Mouse (Mus musculus) layer of hippocampus, adult 9-10 months (tissue): ENCODE data around the gene Trim46.

Experiments used
- DNase-seq: peaks from one replicate; pipeline ENCODE4 v3.0.0; 2022; ENCODE audit warnings: low spot score

Trim46 gene

DNA sequence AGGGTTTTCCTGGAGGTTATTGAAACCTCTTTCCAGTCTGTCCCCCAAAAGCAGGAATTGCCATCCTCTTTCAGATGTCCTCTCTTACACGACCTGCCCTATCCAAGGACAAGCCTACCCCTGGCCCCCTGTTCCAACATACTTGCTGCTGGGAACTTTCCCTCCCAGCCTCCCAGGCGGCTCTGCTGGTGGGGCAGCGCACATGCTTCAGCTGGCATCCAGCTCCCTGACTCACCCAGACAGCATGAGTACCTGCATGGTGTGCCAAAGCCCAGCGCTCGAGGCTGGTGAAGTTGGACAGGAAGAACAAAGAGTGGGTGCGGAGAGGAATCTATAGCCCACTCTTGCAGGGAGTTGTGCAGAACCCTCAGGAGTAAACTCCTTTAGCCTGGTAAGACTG is 24.8 kb upstream of the Trim46 start:
- DNase-seq: no peak

DNA sequence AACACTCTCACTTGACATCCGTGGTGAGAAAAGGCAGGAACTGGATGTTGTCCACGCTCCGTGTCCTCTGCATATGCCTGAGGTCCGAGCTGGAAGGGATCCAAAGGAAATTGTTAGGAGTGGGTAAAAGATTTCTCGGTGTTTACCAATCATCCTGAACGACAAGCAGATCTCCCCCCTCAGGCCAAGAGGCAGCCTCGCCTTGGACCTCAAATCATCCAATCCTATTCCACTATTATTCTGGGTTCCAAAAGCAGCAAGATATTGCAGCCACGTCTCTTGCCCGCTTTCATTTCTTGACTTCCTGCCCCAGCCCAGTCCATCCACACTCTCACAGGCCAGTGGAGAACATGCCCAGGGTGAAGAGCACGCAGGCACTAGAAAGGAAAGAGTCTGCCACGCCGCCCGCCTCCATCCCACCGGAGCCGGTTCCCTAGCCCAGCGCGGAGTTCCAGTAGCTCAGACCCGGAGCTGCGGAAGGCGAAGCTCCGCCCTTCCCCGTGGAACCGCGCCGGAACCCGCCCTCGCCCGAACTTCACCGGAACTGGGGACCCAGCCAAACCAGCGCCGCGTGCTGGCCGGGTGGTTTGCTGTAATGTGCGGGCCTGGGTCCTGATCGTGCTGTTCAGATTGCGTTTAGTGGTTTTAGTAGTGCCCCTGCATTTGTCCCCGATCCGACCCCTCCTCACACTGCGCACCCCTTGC is 24.1 kb upstream of the Trim46 start, which contains the start of gene Slc50a1:
TSS of gene Slc50a1 (minus strand) at position 520 of the 705 bp plus-strand sequence.
- DNase-seq: no peak

DNA sequence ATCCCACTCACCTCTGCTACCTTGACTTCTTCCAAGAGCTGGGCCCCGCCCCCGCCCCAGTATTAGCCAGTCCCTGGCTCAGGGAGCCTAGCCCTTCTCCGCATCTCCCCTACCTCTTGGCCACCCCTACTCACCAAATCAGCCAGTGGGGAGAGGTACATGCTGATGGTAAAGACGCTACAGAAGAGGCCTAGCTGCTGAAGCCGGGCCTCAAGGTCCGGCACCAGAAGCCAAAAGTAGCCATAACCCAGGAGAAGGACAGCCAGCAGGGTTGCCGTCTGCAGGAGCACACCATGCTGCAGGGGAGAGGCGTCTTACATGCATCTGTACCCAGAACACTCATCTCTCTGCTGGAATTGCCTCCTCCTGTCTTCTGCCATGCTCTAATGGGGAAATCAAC is 22.8 kb upstream of the Trim46 start:
- no peak for DNase-seq

DNA sequence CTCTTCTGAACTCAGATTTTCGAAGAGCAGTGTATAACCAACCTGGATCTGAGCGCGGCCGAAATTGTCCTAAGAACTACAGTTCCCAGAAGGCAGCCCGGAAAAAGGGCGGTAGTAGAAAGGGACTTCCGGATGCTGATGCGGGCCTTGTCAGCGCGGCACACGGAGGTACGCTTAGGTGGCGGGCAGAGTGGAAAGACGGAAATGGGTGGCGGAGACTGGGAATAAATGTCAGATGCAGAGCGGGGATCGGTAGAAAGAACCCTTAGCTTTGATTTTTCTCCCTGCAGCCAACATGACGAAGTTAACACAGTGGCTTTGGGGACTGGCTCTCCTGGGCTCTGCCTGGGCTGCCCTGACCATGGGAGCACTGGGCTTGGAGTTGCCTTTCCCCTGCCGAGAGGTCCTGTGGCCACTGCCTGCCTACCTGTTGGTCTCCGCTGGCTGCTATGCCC is 20.4 kb upstream of the Trim46 start:
- no peak for DNase-seq

DNA sequence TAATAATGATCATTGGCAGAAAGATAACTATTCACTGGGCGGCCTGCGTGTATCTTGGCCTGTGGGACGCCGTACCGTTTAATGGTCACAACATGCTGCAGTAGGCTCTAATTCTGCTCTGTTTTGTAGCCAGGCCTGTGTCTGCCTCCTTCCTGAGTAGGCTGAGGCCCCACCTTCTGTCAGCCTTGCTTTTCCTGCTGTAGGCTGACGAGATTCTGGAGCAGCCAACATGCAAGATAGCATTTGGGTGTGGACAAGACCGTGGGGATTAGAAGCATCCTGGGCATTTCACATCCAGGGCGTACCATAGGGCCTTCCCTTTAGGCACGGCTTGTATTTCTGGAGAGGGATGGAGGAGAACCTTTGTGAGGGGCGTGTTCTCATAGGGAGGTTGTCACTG is 16.3 kb upstream of the Trim46 start:
- DNase-seq: no peak

DNA sequence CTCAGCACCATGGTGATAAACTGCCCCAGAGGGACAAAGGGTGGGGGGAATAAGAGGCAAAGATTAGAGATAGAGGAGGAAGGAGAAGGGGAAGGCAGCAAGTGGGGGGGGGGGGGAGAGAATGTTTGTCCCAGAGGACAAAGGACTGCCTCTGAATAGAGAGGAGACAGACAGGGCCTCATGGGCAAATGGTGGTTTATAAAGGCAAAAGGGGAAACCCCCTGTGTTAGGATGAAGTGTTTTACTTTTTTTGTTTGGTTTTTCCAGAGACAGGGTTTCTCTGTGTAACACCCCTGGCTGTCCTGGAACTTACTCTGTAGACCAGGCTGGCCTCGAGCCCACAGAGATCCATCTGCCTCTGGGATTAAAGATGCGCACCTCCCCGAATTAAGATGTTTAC is 14.1 kb upstream of the Trim46 start:
- no peak for DNase-seq

DNA sequence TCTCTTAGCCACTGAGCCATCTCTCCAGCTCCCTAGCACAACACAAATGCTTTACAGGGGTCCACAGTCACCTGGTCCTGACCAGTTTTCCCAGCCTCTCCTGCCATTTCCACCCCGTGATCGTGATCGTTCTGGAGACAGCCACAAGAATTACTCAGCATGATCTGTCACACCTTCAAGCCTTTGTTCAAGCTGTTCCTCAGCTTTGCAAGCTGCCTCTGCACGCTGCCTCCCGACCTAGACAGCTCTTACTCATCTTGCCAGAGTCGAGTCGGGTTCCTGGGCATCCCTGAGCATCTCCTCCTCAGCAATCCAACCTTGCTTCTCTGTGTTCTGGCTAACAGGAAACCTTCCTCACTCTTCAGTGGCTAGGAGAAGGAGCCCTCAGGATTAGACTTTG is 13.0 kb upstream of the Trim46 start, which contains the start of gene Dpm3:
TSS of gene Dpm3 (plus strand) at position 283 of the 400 bp plus-strand sequence.
- DNase-seq: no peak

DNA sequence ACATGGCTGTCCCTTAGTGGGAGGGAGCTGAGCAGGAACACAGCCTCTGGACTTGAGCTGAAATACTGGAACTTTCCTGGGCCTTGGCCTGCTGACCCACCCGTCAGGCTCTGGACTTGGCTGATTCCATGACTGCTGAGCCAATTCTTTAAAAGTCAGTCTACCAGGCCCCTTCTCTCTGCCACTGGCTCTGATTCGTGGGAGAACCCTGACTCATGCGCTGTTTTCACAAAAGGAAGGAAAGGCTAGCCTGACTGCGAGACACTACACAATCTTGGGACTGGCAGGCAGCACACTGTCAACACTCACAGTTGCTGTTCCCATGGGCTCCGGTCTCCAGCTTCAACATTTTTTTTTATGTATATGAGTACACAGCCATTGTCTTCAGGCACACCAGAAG is 10.1 kb upstream of the Trim46 start:
- no peak for DNase-seq

DNA sequence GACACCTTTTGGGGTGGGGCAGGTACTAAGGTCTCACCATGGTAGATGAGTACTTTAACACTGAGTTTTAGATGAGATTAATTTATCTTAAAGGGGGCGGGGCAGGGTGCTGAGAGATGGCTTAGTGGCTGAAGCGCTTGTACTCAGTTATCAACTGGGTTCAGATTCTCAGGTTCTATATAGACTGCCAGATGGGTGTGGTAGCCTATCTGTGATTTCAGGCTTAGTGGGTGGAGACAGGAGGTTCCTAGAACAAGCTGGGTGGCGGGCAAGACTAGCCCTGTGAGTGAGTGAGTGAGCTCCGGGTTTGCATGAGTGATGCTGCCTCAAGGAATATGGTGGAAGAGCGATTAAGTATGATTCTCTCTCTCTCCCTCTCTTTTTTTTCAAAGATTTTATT is 8.9 kb upstream of the Trim46 start:
- DNase-seq: no peak

DNA sequence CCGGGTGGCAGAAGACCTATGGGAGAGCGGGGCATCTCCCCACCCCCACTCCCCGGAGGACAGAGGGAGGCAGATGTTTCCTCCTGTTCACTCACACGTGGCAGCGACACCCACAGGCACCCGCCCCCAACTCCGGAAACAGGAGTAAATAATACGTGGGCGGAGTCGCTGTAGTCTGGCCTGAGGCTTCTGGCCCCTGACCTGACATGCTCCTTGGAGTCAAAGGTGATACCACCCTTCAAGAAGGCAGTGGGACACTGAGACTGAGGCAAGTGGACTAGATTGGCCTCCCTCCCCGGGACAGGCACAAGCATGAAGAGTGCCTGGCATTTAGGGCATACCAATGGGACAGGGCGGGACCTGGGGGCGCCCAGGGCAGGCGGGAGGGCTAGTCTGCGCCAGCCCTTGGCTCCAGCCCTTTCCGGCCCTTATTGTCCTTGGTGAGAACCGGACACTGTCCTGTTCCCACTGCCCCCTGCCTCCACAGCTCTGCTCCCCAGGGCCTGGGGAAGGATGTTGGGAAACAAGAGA is 5.3 kb upstream of the Trim46 start:
- DNase-seq: no peak

DNA sequence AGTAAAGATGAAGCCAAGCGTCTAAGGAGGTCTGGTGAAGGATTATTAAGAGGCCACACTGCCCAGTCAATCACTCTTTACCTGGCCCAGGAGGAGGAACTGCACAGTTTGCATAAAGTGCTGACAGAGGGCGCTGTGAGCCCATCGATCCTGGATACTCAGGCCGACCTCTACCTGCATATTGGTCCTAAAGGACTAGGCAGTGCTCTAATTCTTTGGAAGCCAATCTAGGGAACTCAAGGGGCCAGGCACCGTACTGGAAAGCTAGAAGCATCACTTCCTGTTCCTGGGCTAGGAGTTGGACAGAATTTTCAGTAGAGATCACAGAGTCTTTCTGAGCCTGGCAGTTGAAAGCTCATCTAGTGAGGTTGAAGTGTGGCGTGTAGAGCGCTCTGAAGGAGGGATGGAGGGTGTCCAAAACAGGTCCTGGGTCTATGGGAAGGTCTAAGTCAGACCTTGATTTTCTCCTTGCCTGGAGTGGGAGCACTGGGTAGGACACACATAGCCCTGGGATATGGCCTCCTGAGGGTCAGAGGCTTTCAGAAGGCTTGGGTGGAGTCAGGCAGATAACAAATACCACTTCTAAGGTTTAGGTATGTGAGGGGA is 4.4 kb upstream of the Trim46 start:
- no peak for DNase-seq

DNA sequence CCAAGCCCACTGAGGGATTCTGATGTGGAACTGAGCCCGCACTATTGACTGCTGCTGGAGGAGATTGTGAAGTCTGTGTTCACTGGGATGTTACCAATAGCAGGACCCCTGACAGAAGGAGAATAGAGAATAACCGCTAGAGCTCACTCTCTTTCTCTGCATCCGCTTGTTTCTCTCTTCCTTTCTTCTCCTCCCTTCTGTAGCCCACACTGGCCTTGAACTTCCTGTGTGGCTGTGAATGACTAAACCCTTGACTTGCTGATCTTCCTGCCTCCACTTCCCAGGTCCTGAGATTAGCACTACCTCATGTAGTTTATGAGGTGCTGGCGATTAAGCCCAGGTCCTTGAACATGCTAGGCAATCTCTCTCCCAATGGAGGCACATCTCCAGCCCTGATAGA is 1.4 kb upstream of the Trim46 start:
- DNase-seq: no peak

DNA sequence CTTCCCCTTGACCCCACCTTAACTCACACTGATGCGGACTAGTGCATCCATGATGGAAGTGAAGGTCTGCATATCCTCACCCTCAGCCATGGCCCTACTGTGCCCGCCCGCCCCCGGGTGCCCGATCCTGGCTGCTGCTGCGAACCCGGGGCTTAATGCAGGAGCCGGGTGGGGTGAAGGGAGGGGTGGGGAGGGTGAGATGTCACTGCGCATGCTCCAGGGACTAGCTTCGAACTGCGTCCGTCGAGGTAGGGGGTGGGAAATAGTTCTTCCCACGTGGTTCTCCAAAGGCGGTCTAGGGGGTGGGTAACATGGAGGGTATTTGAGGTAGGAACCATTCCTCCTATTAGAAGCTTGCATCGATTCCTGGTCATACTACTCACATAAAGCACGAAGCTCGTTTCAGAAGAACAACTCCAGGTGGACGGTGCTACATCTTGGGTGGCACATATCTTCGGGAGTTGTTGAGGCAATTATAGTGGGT is 379 bp downstream of the Trim46 start, which contains the start of gene Krtcap2:
TSS of gene Krtcap2 (plus strand) at position 279 of the 484 bp plus-strand sequence.
- no peak for DNase-seq

DNA sequence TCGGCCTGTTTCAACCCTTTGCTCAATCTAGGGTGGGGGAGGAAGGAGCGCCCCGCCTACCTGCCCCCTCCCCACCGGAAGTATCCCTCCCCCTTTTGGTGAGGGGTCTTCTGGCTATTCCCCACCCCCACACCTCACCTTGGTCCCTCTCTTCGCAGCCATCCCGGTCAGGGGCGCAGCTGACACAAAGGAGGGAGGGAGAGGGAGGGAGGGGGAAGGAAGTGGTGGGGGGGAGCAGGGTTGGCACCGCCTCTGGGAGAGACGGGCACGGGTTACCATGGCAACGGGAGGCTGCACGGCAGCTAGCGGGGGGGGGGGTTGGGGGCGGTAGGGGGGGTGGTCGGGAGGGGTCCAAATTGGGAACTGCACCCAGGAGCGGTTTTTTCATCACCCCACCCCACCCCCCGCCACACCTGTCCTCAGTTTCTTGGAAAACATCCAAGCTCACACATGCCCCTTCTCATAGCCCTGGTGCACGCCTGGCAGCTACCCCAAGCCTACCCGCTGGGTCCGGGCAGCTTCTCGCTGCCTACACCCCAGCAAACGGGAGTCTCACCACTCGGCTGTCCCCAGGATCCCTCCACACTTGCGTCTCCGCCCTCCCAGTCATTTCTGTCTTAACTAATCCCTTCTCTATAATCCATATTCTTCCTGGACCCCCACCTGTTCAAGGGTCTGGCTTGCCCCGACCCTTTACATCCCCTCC is 974 bp downstream of the Trim46 start:
- DNase-seq: no peak

DNA sequence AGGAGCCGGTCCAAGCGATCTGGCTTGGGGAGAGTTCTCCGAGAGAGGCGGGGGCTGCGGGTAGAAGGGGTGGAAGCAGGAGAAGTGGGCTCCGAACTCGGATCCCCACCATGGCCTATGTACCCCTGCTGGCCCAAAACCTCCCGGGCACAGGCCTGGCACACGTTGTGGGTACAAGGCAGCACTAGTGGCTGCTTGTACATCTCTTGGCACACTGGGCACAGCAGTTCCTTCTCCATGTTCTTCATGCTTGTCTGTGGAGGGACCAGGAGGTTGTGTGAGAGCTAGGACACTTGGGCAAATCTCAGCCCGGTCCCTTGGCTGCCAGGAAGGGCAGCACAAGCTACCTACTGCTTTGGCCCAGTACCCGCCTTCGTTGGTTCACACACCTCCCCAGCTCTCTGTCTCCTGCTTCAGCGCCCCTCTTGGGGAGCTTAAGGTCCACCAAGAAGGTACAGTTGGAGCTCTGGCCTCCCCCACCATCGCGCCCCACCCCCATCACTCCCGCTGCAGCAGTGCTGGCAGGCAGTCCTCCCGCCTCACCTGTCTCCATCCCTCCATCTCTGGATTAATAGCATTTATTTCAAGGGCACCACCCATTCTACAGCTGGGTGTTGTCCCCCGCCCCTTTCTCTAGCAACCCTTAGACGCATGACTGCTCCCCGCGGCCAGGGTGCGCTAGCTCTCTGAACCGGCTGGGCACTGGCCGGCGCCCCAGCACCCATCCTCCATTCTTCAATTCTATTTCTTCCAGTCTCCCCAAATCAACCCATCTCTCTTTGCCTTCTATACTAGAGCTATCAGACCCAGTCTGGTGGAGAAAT is 1.7 kb downstream of the Trim46 start:
- no peak for DNase-seq

DNA sequence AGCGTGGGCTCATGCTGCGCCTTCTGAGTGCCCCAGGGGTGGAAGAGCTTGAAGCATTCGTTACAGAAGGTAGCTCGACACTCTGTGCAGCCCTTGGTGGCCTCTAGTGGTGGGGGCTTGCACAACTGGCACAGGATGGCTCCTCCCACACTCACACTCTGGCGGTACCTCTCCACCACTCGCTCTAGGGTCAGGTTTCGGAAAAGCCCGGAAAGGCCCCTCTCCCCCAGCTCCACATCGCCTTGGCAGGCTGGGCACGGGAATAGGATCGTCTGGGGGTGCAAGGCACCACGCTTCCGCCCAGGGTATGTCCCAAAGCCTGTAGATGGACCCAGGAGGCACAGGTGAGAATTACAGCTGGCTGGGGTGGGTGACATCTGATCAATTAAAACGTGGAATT is 2.5 kb downstream of the Trim46 start:
- no peak for DNase-seq

DNA sequence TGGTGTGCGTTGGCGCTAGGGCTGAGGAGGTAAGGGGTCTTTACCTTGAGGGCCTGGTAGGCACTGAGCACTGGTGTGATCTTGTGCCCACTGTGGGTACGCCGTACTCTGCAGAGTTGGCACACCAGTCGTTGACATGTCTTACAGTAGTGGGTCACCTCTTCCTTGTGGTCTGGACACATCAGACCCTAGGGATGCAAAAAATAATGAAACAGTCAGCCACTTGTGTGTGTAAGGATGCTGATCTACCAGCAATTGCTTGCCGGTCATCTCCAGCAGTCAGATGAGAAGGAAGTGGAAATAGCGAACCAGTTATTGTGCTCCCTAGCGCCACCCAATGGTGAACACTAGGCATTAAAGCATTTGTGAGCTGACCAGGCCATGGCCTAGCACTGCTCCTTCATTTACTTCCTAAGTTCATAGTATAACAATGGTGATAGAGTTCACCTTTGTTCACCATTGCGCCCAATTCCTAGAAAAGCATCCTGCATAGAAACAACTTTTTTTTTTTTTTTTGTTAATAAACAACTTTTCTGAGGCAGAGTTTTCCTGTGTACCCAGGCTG is 3.7 kb downstream of the Trim46 start:
- no peak for DNase-seq

DNA sequence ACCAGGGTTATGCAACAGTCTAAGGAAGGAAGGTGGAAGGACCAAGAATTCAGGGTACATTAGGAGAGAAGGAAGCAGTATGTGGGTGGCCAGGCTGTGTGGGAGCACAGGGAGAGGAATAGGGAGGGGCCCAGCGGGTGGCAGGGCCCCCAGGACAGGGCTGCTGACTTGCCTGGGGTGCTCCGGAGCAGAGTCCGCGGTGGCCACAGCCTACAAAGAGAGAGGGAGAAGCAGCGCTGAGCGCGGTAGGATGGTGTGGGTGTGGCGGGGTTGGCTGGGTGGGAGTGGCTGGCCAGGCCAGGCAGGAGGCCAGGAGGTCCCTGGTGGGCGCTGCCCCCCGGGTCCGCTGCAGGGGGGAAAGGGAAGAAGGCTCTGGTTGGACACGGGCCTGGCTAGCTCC is 7.6 kb downstream of the Trim46 start:
- DNase-seq: no peak

DNA sequence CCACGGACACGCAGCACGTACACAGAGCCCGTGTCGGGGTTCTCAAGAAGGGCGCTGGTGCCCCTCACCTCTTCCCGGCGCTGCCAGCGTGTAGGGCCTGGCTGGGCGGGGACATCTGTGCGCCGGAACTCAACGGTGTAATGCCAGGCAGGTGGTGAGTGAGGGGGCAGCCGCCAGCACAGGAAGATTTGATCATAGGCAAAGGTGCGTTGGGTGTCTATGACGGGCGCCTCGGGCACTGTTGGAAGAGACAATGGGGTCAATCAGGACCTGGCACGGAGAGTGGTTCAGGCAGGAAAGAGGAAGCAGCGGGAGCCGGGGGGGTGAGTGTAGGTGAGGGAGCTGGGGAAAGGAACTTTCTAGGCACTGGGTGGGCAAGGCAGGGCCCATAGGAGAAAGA is 8.4 kb downstream of the Trim46 start:
- no peak for DNase-seq

DNA sequence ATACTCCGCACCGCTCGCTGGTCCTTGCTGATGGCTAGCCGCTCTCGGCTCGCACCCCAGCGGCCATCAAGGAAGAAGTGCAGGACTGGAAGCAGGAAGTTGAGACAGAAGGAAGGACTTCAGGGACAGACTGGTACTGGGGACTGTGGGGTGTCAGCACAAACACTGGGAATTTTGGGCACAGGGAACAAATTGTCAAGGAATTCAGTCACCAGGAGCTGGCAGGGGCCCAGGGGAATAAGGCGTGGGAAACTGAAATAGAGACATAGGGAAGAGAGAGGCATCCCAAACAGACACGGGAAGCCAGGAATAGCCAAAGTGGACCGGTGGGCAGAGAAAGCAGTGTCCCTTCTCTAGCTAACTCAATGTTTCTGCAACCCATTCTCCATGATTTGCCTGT is 9.6 kb downstream of the Trim46 start:
- DNase-seq: no peak

DNA sequence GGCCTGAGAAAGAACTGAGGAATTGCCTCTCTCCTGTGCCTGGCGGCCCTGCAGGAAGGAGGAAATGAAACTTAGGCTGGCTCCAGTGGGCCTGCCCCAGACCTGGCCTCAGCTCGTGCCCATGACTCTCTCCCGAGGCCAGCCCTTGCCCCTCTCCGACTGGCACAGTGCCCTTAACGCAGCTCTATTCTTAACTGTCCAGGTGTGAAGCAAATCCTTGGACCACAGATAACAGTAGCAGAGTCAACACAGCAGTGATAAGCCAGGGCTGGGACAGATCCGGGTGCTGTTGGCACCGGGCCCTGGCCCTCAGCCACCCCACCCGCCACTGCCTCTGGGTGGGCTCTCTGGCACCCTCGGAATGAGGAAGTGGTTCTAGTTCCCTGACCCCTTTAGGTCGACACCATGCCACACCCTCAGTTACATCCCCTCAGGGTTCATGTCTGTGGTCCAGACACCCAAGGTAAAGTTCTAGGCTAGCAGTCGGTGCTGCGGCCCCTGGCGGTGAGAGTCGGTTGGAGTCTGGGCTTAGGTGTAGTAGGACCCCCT is 12.5 kb downstream of the Trim46 start:
- DNase-seq: no peak
